Mouse (Mus musculus): ENCODE measurements around the gene Nup210.

Nup210 gene

GRCm38 (mm10) chr6:91116244-91117145 is at the start of gene Nup210:
Gene Nup210, minus strand, starts transcription at chr6:91116829.
- DNase-seq (ENCODE audit: low spot score): peak; percentile 94

GRCm38 (mm10) chr6:91165210-91165609 is 48.6 kb upstream of the Nup210 start:
- peak; percentile 80 for DNase-seq (ENCODE audit: low spot score)

DNA sequence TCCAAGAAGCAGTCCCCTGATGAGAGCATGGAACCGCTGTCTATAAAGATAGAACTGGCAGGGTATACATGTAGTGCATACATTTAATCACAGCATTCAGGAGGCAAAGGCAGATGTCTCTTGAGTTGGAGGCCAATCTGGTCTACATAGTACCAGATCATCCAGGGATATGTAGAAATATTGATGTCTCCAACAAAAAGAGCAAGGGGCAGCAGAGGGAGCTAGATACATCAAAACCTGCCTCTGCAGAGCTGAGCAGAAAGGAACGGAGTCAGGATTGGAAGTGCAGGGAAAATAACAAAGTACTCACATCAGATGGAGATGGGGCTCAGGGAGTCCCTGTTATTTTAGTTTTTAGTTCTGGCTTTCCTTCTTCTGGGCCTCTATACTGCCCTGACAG is 48.0 kb upstream of the Nup210 start:
- no peak for DNase-seq (ENCODE audit: low spot score)

DNA sequence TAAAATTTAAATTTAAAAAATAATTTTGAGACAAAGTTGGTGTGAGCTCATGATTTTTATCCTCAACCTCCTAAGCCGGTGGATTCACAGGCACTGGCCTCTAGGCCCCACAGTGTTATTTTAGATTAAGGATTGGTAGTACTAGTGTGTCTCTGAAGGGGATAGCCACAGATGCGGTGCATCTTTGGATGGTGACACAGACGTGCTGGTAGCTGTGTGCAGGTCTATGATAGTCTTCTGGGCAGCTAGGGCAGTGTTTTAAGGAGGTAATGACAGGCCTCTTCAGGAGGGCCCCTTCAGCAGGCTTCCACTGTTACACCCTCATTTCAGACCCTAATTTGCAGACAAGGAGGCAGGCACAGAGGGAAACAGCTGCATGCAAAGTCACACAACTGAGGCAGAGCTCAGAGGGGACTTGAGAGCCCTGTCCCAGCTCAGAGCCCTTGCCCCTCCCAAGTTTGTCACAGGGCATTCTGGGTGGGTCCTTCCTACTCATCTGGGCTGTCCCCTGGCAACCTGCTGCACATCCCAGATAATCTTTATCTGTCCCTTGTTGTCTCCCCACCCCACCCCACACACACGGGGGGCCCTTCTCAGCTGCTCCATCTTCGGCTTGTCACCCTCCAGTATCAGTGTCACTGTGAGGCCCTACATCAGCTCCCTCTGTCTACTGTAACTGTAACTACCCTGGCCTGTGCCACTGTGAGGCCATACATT is 46.7 kb upstream of the Nup210 start:
- no peak for DNase-seq (ENCODE audit: low spot score)

GRCm38 (mm10) chr6:91162314-91162713 is 45.7 kb upstream of the Nup210 start:
- DNase-seq (ENCODE audit: low spot score): no peak

GRCm38 (mm10) chr6:91161506-91162235 is 45.0 kb upstream of the Nup210 start:
- no peak for DNase-seq (ENCODE audit: low spot score)

DNA sequence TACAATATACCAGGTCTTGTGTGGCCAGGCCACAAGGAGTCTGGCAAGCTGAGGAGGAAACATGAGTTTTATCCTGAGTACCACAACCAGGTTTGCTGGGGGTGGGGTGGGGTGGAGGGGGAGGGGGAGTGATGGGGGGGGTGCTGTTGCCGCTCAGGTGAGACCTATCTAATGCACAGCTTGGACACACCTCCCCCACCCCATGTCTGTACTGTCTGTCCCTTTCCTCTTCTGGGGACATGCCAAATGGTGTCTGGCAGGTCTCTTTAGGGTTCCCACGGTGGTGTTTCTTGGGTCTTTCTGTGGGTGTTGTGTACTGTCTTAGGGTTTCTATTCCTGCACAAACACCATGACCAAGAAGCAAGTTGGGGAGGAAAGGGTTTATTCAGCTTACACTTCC is 44.3 kb upstream of the Nup210 start:
- no peak for DNase-seq (ENCODE audit: low spot score)

GRCm38 (mm10) chr6:91160399-91160798 is 43.8 kb upstream of the Nup210 start:
- DNase-seq (ENCODE audit: low spot score): no peak

GRCm38 (mm10) chr6:91159047-91159446 is 42.4 kb upstream of the Nup210 start:
- no peak for DNase-seq (ENCODE audit: low spot score)

DNA sequence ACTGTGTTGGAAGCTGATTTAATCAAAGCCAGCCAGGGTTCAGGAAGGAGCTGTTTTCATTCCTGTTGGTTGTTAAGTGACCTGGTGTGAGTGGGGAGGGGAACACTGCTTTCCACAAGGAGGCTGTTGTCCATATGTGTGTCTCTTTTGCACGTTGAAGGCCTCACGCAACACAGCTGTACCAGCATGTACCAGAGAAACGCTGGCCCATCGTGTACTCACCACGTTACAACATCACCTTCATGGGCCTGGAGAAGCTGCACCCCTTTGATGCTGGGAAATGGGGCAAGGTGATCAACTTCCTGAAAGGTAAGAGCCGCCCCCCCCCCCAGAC is 40.6 kb upstream of the Nup210 start:
- DNase-seq (ENCODE audit: low spot score): no peak

GRCm38 (mm10) chr6:91156554-91157236 is 40.1 kb upstream of the Nup210 start, which contains the start of gene Hdac11:
Gene Hdac11, plus strand, starts transcription at chr6:91156665.
- peak; percentile 91 for DNase-seq (ENCODE audit: low spot score)

DNA sequence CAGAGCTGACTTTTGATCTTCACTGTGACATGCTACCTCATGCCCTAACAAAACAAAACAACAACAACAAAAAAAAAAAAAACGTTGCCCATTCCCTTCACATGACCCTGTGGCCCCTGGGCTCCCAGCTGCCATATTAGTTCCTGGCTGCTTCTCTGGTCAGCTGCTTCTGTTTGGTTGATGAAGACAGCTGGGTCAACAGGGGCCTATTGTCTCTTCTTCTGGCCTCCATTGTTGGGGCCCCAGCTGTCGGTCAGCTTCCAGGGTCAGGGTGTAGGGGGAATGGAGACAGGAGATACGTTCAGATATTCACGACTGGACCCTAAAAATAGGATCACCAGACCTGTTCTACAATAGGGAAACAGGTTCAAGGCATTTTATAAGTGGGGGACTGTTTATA is 39.4 kb upstream of the Nup210 start:
- DNase-seq (ENCODE audit: low spot score): no peak

DNA sequence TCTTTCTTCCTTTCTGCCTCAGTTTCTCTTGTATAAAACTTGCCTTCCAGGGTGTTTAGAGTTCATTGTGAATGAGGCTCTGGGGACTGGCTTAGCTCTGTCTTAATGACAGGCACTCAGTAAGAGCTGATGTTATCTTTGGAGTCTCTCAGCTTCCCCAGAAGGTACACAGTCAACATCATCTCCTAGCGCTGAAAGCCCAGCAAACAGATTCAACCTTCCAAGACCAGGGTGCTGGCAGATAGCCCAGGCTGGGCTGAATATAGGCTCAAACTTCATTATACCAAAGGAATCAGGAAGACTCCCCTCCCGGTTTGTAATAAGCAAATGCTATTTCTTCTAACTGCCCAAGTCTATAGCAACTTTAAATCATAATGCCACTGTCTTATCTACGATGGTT is 38.7 kb upstream of the Nup210 start:
- no peak for DNase-seq (ENCODE audit: low spot score)

DNA sequence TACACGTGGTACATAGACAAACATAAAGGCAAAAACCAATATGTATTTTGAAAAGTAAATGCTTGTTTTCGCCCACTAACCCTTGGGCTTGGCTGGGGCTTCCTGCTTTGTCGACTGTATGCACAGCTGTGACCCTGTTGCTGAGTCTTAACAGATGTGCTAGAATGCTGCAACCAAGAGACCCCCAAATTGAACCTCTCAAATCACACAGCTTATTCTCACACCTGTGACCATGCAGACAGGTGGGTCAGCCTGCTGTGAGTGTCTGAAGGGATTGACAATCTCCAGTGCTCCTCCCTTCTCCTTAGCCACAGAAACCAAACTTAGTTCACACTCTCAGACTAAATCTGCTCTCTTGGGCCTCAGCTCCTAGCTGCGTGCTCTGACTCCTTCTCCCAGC is 38.1 kb upstream of the Nup210 start:
- DNase-seq (ENCODE audit: low spot score): no peak

DNA sequence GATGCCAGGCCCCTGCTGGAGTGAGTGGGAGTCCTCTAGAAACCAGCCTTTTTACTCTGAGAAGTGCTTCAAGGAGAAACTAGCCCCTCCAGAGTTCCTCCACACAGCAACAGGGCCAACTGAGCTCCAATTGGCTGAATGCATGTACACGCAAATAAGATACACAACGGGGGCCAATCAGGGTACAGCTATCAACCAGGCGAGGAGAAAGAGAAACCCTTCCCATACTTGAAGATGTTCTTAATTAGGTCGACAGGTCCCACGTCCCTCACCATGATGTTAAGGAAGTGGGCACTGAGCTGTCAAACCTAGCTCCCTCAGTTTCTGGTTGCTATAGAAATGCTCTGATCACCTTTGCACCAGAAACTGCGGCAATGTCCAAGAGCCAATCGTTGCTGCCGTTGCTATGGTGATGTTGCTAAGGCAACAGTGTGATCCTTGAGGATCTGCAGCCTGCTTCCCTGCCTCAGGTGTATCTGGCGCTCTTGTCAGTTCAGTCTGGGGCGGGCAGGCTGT is 37.0 kb upstream of the Nup210 start:
- DNase-seq (ENCODE audit: low spot score): peak; percentile 74

- DNase-seq (ENCODE audit: low spot score): no peak
These were observed 36.4 kb upstream of the Nup210 start for GRCm38 (mm10) chr6:91152892-91153548.

- no peak for DNase-seq (ENCODE audit: low spot score)
These were observed 30.6 kb upstream of the Nup210 start for GRCm38 (mm10) chr6:91147152-91147770.

- DNase-seq (ENCODE audit: low spot score): no peak
These were observed 30.0 kb upstream of the Nup210 start for GRCm38 (mm10) chr6:91146443-91147151.

DNA sequence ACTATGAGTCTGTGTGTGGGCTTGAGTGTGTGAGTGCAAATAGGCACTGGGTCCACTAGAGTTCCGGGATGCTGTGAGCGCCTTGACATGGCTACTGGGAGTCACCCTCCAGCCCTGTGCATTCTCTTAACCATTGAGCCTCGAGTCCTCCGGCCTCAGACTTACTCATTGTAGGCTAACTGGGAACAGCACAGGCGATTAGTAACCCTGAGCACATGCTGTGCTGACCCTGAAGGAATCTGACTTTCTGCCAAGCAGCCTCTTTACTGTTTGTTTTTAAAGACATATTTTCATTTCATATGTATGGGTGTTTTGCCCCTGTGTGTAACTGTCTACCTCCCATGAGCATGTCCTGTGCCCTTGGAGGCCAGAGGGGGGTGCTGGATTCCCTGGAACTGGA is 28.9 kb upstream of the Nup210 start:
- no peak for DNase-seq (ENCODE audit: low spot score)

GRCm38 (mm10) chr6:91145056-91145455 is 28.4 kb upstream of the Nup210 start:
- DNase-seq (ENCODE audit: low spot score): no peak
